Mouse (Mus musculus): ENCODE measurements around the gene Srp68. TPM values are rescaled to one million over a fixed set of nuclear protein-coding genes. Genes with fewer than 3 reads are reported as not detected.

Gene Srp68
- polyA plus RNA-seq, 1 experiment from 2014 or later, result 47.6 TPM

GRCm38 (mm10) chr11:116241744-116242235 lies 32.2 kb downstream of the Srp68 start:
- Histone ChIP-seq H3K36me3 (peaks cover 37% of the 10 kb centered on the region), H3K9me3 (replicated peaks) (no peaks in the 10 kb centered on the region), H3K27ac (no peak overlapping the region), H3K4me2 (no peak overlapping the region), H3K4me3 (replicated peaks) (no peak overlapping the region), H3K9ac (no peak overlapping the region), H3K27me3 (peaks cover 27% of the 10 kb centered on the region), H3K4me1 (replicated peaks) (peaks cover 17% of the 10 kb centered on the region)
- DNase-seq (no peak), ATAC-seq (ENCODE audit: low read depth) (no peak)
- 63% methylated on average over 12 of the region's 12 CpGs for WGBS (ENCODE audit: insufficient replicate concordance)

DNA sequence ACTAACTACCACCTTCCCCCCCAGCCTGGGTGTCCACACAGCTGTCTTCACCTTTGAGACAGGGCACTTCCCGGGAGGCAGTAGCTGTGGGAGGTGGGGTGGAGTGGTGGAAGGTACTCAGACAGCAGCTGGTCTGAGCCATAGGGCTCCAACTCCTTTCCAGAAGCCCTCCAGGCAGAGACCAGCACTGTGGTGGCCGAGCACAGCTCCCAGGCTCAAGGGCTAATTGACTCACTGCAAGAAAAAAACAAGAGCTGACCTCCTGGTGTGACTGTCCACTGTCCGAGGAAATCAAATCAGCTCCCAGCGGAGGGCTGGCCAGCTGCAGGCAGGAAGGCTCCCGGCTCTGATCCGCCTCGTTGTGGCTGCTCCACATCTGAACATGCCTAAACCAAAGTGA lies 34.2 kb downstream of the Srp68 start:
- WGBS (ENCODE audit: insufficient replicate concordance), result 62% methylated on average over 7 of the region's 7 CpGs
- DNase-seq (no peak), ATAC-seq (ENCODE audit: low read depth) (no peak)
- Histone ChIP-seq H3K9ac (no peak overlapping the region), H3K27me3 (peaks cover 36% of the 10 kb centered on the region), H3K36me3 (peaks cover 17% of the 10 kb centered on the region), H3K4me1 (replicated peaks) (peaks cover 23% of the 10 kb centered on the region), H3K4me3 (replicated peaks) (no peak overlapping the region), H3K27ac (no peak overlapping the region), H3K4me2 (no peak overlapping the region), H3K9me3 (replicated peaks) (no peaks in the 10 kb centered on the region)

- peak; percentile 26 for DNase-seq
- 22% methylated on average over 31 of the region's 31 CpGs for WGBS (ENCODE audit: insufficient replicate concordance)
- Histone ChIP-seq H3K4me1 (replicated peaks) (peaks cover 24% of the 10 kb centered on the region), H3K27ac (no peak within 1 kb of the TSS), H3K4me3 (replicated peaks) (peak within 1 kb of the TSS; percentile 25), H3K27me3 (peaks cover 53% of the 10 kb centered on the region), H3K9me3 (replicated peaks) (no peaks in the 10 kb centered on the region), H3K9ac (no peak within 1 kb of the TSS), H3K4me2 (peak within 1 kb of the TSS; percentile 49), H3K36me3 (no peaks in the 10 kb centered on the region)
- ATAC-seq (ENCODE audit: low read depth), result peak; percentile 66
Observed at GRCm38 (mm10) chr11:116237742-116238395, 36.1 kb downstream of the Srp68 start, which contains the start of gene Evpl. Gene Evpl (minus strand): TSS chr11:116238077.

DNA sequence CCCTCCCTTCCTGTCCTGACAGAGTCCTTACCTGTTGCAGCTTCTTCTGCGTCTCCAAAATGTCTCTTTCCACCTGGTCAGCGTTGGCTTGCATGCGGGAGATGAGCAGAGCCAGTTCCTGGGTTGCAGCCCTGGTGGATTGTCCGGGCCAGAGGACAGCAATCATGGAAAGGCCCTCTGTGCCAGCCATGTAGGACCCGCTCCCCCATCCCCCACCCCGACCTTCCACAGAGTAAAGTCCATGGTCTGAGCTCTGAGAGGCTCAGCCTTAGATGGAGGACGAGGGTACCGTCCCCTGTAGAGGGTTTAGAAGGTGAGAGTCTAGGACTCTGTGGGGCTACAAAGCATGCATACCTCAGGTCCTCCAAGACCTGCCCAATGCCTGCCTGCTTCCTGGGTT lies 39.1 kb downstream of the Srp68 start:
- no peaks in the 10 kb centered on the region for H3K9me3 ChIP-seq (replicated peaks)
- DNase-seq, result no peak
- peaks cover 18% of the 10 kb centered on the region for H3K4me1 ChIP-seq (replicated peaks)
- WGBS (ENCODE audit: insufficient replicate concordance), result 71% methylated on average over 8 of the region's 8 CpGs
- H3K9ac ChIP-seq, result no peak overlapping the region
- no peaks in the 10 kb centered on the region for H3K36me3 ChIP-seq
- no peak overlapping the region for H3K4me2 ChIP-seq
- peaks cover 64% of the 10 kb centered on the region for H3K27me3 ChIP-seq
- H3K27ac ChIP-seq, result no peak overlapping the region
- no peak for ATAC-seq (ENCODE audit: low read depth)
- no peak overlapping the region for H3K4me3 ChIP-seq (replicated peaks)

GRCm38 (mm10) chr11:116232427-116232826 lies 41.6 kb downstream of the Srp68 start:
- Histone ChIP-seq H3K9ac (no peak overlapping the region), H3K4me2 (no peak overlapping the region)

DNA sequence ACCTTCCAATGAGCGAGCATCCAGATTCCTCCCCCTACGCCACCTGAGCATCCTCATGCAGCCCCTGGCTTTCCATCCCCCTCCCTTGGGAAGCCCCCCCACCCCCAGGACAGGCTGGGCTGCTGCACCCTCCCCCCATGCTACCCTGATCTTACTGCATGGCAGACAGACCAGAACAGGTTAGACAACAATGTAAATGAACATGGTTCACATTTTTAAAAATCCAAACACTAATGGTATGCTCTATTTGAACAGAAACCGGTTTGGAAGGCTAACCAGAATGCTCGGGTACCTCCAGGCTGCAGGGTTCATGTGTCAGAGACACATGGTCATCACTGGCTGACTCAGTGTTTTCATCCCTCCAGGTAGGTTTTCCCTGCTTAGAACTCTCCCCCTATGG lies 45.3 kb downstream of the Srp68 start:
- WGBS (ENCODE audit: insufficient replicate concordance), result 67% methylated on average over 4 of the region's 4 CpGs
- H3K4me1 ChIP-seq (replicated peaks), result no peaks in the 10 kb centered on the region
- peaks cover 45% of the 10 kb centered on the region for H3K27me3 ChIP-seq
- H3K9me3 ChIP-seq (replicated peaks), result no peaks in the 10 kb centered on the region
- H3K36me3 ChIP-seq, result no peaks in the 10 kb centered on the region
- no peak overlapping the region for H3K9ac ChIP-seq
- no peak overlapping the region for H3K4me3 ChIP-seq (replicated peaks)
- no peak for ATAC-seq (ENCODE audit: low read depth)
- no peak overlapping the region for H3K4me2 ChIP-seq
- no peak for DNase-seq
- H3K27ac ChIP-seq, result no peak overlapping the region

More at GRCm38 (mm10) chr11:116232427-116232826, 41.6 kb downstream of the Srp68 start:
- Histone ChIP-seq H3K4me3 (replicated peaks) (no peak overlapping the region), H3K27ac (no peak overlapping the region), H3K36me3 (no peaks in the 10 kb centered on the region), H3K4me1 (replicated peaks) (peaks cover 8% of the 10 kb centered on the region), H3K9me3 (replicated peaks) (no peaks in the 10 kb centered on the region), H3K27me3 (peaks cover 50% of the 10 kb centered on the region)
- 41% methylated on average over 17 of the region's 17 CpGs for WGBS (ENCODE audit: insufficient replicate concordance)
- DNase-seq (no peak), ATAC-seq (ENCODE audit: low read depth) (no peak)

- H3K4me1 ChIP-seq (replicated peaks), result peaks cover 9% of the 10 kb centered on the region
- H3K4me3 ChIP-seq (replicated peaks), result no peak overlapping the region
- no peaks in the 10 kb centered on the region for H3K9me3 ChIP-seq (replicated peaks)
- H3K27me3 ChIP-seq, result peaks cover 55% of the 10 kb centered on the region
- ATAC-seq (ENCODE audit: low read depth), result 0 out of 2 replicates have a peak, but pooled peaks have one; percentile 14
- no peak overlapping the region for H3K27ac ChIP-seq
- H3K9ac ChIP-seq, result no peak overlapping the region
- 0% methylated on average over 2 of the region's 2 CpGs for WGBS (ENCODE audit: insufficient replicate concordance)
- H3K4me2 ChIP-seq, result no peak overlapping the region
- peak; percentile 69 for DNase-seq
- no peaks in the 10 kb centered on the region for H3K36me3 ChIP-seq
Observed at GRCm38 (mm10) chr11:116226414-116226813, 47.6 kb downstream of the Srp68 start.

DNA sequence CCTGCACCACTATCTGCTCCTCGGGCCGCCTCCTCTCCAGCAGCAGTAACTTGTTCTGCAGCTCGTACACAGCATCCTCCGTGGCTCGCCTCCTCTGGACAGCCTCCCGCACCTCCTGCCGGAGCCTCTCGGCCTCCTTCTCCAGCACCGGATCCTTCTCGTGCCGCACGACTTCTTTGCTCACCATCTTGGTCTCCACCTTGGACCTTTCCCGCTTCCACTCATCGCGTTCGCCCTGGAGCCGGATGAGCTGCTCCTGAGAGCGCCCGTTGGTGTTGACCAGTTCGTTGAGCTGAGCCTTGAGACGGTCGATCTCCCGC lies 51.3 kb downstream of the Srp68 start:
- ATAC-seq (ENCODE audit: low read depth) (no peak), DNase-seq (no peak)
- Histone ChIP-seq H3K27ac (no peak overlapping the region), H3K4me1 (replicated peaks) (peaks cover 29% of the 10 kb centered on the region), H3K36me3 (no peaks in the 10 kb centered on the region), H3K4me3 (replicated peaks) (peak overlapping the region; percentile 35), H3K4me2 (peak overlapping the region; percentile 48), H3K9me3 (replicated peaks) (no peaks in the 10 kb centered on the region), H3K27me3 (peaks cover 57% of the 10 kb centered on the region), H3K9ac (no peak overlapping the region)
- WGBS (ENCODE audit: insufficient replicate concordance), result 10% methylated on average over 23 of the region's 23 CpGs

- 9% methylated on average over 53 of the region's 53 CpGs for WGBS (ENCODE audit: insufficient replicate concordance)
- H3K4me3 ChIP-seq (replicated peaks), result peak overlapping the region; percentile 35
- DNase-seq (no peak), ATAC-seq (ENCODE audit: low read depth) (no peak)
- H3K4me2 ChIP-seq, result peak overlapping the region; percentile 48
- no peaks in the 10 kb centered on the region for H3K36me3 ChIP-seq
- H3K9me3 ChIP-seq (replicated peaks), result no peaks in the 10 kb centered on the region
- peaks cover 57% of the 10 kb centered on the region for H3K27me3 ChIP-seq
- no peak overlapping the region; the same call in 1 of the 2 replicates for H3K9ac ChIP-seq
- H3K4me1 ChIP-seq (replicated peaks), result peaks cover 29% of the 10 kb centered on the region
- no peak overlapping the region for H3K27ac ChIP-seq
Observed at GRCm38 (mm10) chr11:116221931-116222739, 51.9 kb downstream of the Srp68 start.

- Histone ChIP-seq H3K27ac (no peak overlapping the region), H3K4me2 (no peak overlapping the region), H3K9ac (no peak overlapping the region), H3K4me3 (replicated peaks) (no peak overlapping the region), H3K27me3 (peaks cover 48% of the 10 kb centered on the region), H3K36me3 (no peaks in the 10 kb centered on the region), H3K4me1 (replicated peaks) (peaks cover 29% of the 10 kb centered on the region), H3K9me3 (replicated peaks) (no peaks in the 10 kb centered on the region)
- 15% methylated on average over 4 of the region's 4 CpGs for WGBS (ENCODE audit: insufficient replicate concordance)
- DNase-seq (peak; percentile 43), ATAC-seq (ENCODE audit: low read depth) (no peak)
Observed at GRCm38 (mm10) chr11:116219885-116220284, 54.1 kb downstream of the Srp68 start.

- Histone ChIP-seq H3K4me3 (replicated peaks) (no peak overlapping the region), H3K4me1 (replicated peaks) (peaks cover 29% of the 10 kb centered on the region), H3K27ac (peak overlapping the region; percentile 66), H3K9me3 (replicated peaks) (no peaks in the 10 kb centered on the region), H3K4me2 (no peak overlapping the region), H3K27me3 (peaks cover 38% of the 10 kb centered on the region), H3K9ac (no peak overlapping the region), H3K36me3 (no peaks in the 10 kb centered on the region)
- ATAC-seq (ENCODE audit: low read depth) (peak; percentile 33), DNase-seq (no peak)
- WGBS (ENCODE audit: insufficient replicate concordance), result 42% methylated on average over 7 of the region's 7 CpGs
Observed at GRCm38 (mm10) chr11:116218737-116219400, 55.1 kb downstream of the Srp68 start.

Measured in liver, embryonic 13.5 days (tissue).